11 mouse cellular contexts compared by ENCODE assay signal in genomic region chr14:7824651-7825268, GRCm38 (mm10). TPM values are rescaled to one million over a fixed set of nuclear protein-coding genes. Genes with fewer than 3 reads are reported as not detected.
DNase-seq lines count a peak whose midpoint lies in the region; ATAC-seq and TF ChIP-seq lines count a peak whose summit lies in the region.
"Had no signal": no experiment of that assay in that cellular context is flagged by ENCODE, and none has a peak within 500 bp of the region (broad histone marks: within the 10 kb centered on the region; RNA-seq: fewer than 3 reads in every experiment).

No protein-coding gene starts in this region.

- no peak for ATAC-seq in neural tube, embryonic 14.5 days (ENCODE audit: low read depth)
- no peak for ATAC-seq in neural tube, embryonic 15.5 days (ENCODE audit: low FRiP score)
- ATAC-seq in liver, embryonic 15.5 days (ENCODE audit: insufficient read depth) = no peak
- no peak for ATAC-seq in midbrain, postnatal 0 days (ENCODE audit: low FRiP score)
- no peak for ATAC-seq in cerebellum, adult (ENCODE audit: insufficient number of reproducible peaks, low FRiP score, low TSS enrichment)
- ATAC-seq in forebrain, embryonic 15.5 days (replicated peaks) = no peak

- WGBS in neural tube, embryonic 14.5 days = 81% methylated on average over 8 of the region's 8 CpGs
- 83% methylated on average over 8 of the region's 8 CpGs for WGBS in neural tube, embryonic 15.5 days
- 44% methylated on average over 8 of the region's 8 CpGs for whole genome bisulfite sequencing in liver, embryonic 15.5 days (ENCODE audit: insufficient replicate concordance)
- WGBS in midbrain, postnatal 0 days = 82% methylated on average over 8 of the region's 8 CpGs
- 87% methylated on average over 8 of the region's 8 CpGs for WGBS in forebrain, embryonic 15.5 days

- no peaks in the 10 kb centered on the region for H3K36me3 ChIP-seq in neural tube, embryonic 14.5 days (ENCODE audit: control insufficient read depth, insufficient read depth, low read length)
- H3K36me3 ChIP-seq in neural tube, embryonic 15.5 days = no peaks in the 10 kb centered on the region
- H3K36me3 ChIP-seq in liver, embryonic 15.5 days (replicated peaks) = no peaks in the 10 kb centered on the region
- H3K36me3 ChIP-seq in midbrain, postnatal 0 days (ENCODE audit: insufficient read depth, low read length) = no peaks in the 10 kb centered on the region
- H3K36me3 ChIP-seq in forebrain, embryonic 15.5 days = no peaks in the 10 kb centered on the region

- no peak for TF ChIP-seq CTCF in midbrain, postnatal 0 days (IDR thresholded peaks at IDR 0.05)

- 0 out of 2 replicates have a peak overlapping the region, but pooled peaks have one; percentile 2 for H3K4me2 ChIP-seq in neural tube, embryonic 14.5 days (ENCODE audit: low read depth, low read length)
- H3K4me2 ChIP-seq in neural tube, embryonic 15.5 days = no peak overlapping the region
- H3K4me2 ChIP-seq in liver, embryonic 15.5 days = no peak overlapping the region; the same call in 1 of the 2 replicates
- no peak overlapping the region for H3K4me2 ChIP-seq in midbrain, postnatal 0 days (ENCODE audit: low read depth, low read length, poor library complexity, severe bottlenecking)
- no peak overlapping the region for H3K4me2 ChIP-seq in forebrain, embryonic 15.5 days (replicated peaks)

- peaks cover 30% of the 10 kb centered on the region for H3K4me1 ChIP-seq in neural tube, embryonic 14.5 days (ENCODE audit: control insufficient read depth, insufficient read depth, low read length)
- H3K4me1 ChIP-seq in neural tube, embryonic 15.5 days = peaks cover 57% of the 10 kb centered on the region
- H3K4me1 ChIP-seq in liver, embryonic 15.5 days (replicated peaks) = peaks cover 47% of the 10 kb centered on the region
- H3K4me1 ChIP-seq in midbrain, postnatal 0 days (ENCODE audit: insufficient read depth, low read length) = peaks cover 16% of the 10 kb centered on the region
- H3K4me1 ChIP-seq in forebrain, embryonic 15.5 days = peaks cover 52% of the 10 kb centered on the region

- H3K27me3 ChIP-seq in neural tube, embryonic 14.5 days (ENCODE audit: control insufficient read depth, insufficient read depth, low read length) = no peaks in the 10 kb centered on the region
- H3K27me3 ChIP-seq in neural tube, embryonic 15.5 days (replicated peaks) = no peaks in the 10 kb centered on the region
- no peaks in the 10 kb centered on the region for H3K27me3 ChIP-seq in liver, embryonic 15.5 days
- no peaks in the 10 kb centered on the region for H3K27me3 ChIP-seq in midbrain, postnatal 0 days (ENCODE audit: insufficient read depth, low read length)
- H3K27me3 ChIP-seq in forebrain, embryonic 15.5 days = no peaks in the 10 kb centered on the region

- no peak overlapping the region for H3K4me3 ChIP-seq in neural tube, embryonic 14.5 days (ENCODE audit: low read depth, low read length)
- H3K4me3 ChIP-seq in neural tube, embryonic 15.5 days (replicated peaks) = no peak overlapping the region
- no peak overlapping the region for H3K4me3 ChIP-seq in liver, embryonic 15.5 days (replicated peaks)
- H3K4me3 ChIP-seq in midbrain, postnatal 0 days (ENCODE audit: low read depth, low read length) = no peak overlapping the region
- no peak overlapping the region for H3K4me3 ChIP-seq in forebrain, embryonic 15.5 days

- no peak overlapping the region for H3K27ac ChIP-seq in neural tube, embryonic 14.5 days (ENCODE audit: low read depth, low read length)
- H3K27ac ChIP-seq in neural tube, embryonic 15.5 days (replicated peaks) = no peak overlapping the region
- H3K27ac ChIP-seq in liver, embryonic 15.5 days (replicated peaks) = peak overlapping the region; percentile 83
- no peak overlapping the region for H3K27ac ChIP-seq in midbrain, postnatal 0 days (ENCODE audit: low read depth, low read length)
- H3K27ac ChIP-seq in forebrain, embryonic 15.5 days (replicated peaks) = no peak overlapping the region

- H3K9me3 ChIP-seq in neural tube, embryonic 14.5 days (ENCODE audit: control insufficient read depth, low read length) = no peaks in the 10 kb centered on the region
- H3K9me3 ChIP-seq in neural tube, embryonic 15.5 days (replicated peaks) = no peaks in the 10 kb centered on the region
- H3K9me3 ChIP-seq in liver, embryonic 15.5 days (replicated peaks) = no peaks in the 10 kb centered on the region
- no peaks in the 10 kb centered on the region for H3K9me3 ChIP-seq in midbrain, postnatal 0 days (ENCODE audit: low read length)
- no peaks in the 10 kb centered on the region for H3K9me3 ChIP-seq in forebrain, embryonic 15.5 days

- no peak overlapping the region for H3K9ac ChIP-seq in neural tube, embryonic 14.5 days (replicated peaks; ENCODE audit: low read depth, low read length)
- no peak overlapping the region for H3K9ac ChIP-seq in neural tube, embryonic 15.5 days (replicated peaks)
- H3K9ac ChIP-seq in liver, embryonic 15.5 days = no peak overlapping the region
- no peak overlapping the region for H3K9ac ChIP-seq in midbrain, postnatal 0 days (replicated peaks; ENCODE audit: low read length, poor library complexity, severe bottlenecking)
- no peak overlapping the region for H3K9ac ChIP-seq in forebrain, embryonic 15.5 days (replicated peaks)

- peak; percentile 90 to 91 for DNase-seq in kidney, adult 8-10 months
- DNase-seq in midbrain, postnatal 0 days (ENCODE audit: low spot score) = no peak
- DNase-seq in cerebellum, postnatal 4 days (ENCODE audit: low spot score in 2 of 2) = no peak
- DNase-seq: heart, postnatal 14 days had no signal

RNA-seq across cellular contexts. Expression of gene Flnb, which starts 7.0 kb away (rescaled TPM):
- 7.0 and 9.0 TPM in 2 replicates for polyA plus RNA-seq in neural tube, embryonic 14.5 days (2014; fragmentation: Nextera tagmentation; extraction: Ambion mirVana)
- 6.8 and 14.6 TPM in 2 replicates for polyA plus RNA-seq in neural tube, embryonic 15.5 days (2015; fragmentation: Nextera tagmentation; extraction: Ambion mirVana)
- 3.6 and 4.2 TPM in 2 replicates for polyA plus RNA-seq in liver, embryonic 15.5 days (2015; fragmentation: Nextera tagmentation; extraction: Ambion mirVana)
- total RNA-seq in midbrain, postnatal 0 days (2014; rRNA removed) = 23.7 and 34.3 TPM in 2 replicates
- 3.5 and 7.0 TPM in 2 replicates for polyA plus RNA-seq in midbrain, postnatal 0 days (2015; fragmentation: Nextera tagmentation; extraction: Ambion mirVana)
- 8.6 and 9.6 TPM in 2 replicates for polyA plus RNA-seq in forebrain, embryonic 15.5 days (2015; fragmentation: Nextera tagmentation; extraction: Ambion mirVana)

RNA-seq across cellular contexts. Expression of gene Gm26661, which starts 33.4 kb away (rescaled TPM):
- polyA plus RNA-seq in neural tube, embryonic 14.5 days (2014; fragmentation: Nextera tagmentation; extraction: Ambion mirVana) = not detected in 2 replicates
- not detected in 2 replicates for polyA plus RNA-seq in neural tube, embryonic 15.5 days (2015; fragmentation: Nextera tagmentation; extraction: Ambion mirVana)
- polyA plus RNA-seq in liver, embryonic 15.5 days (2015; fragmentation: Nextera tagmentation; extraction: Ambion mirVana) = not detected in 2 replicates
- total RNA-seq in midbrain, postnatal 0 days (2014; rRNA removed) = not detected in 2 replicates
- polyA plus RNA-seq in midbrain, postnatal 0 days (2015; fragmentation: Nextera tagmentation; extraction: Ambion mirVana) = 0.96 TPM in 1 of 2 replicates, not detected in the other
- polyA plus RNA-seq in forebrain, embryonic 15.5 days (2015; fragmentation: Nextera tagmentation; extraction: Ambion mirVana) = not detected in 2 replicates
- total RNA-seq: heart, postnatal 14 days; left cerebral cortex, postnatal 25 days had no signal
- polyA plus RNA-seq: spleen, adult 2 months had no signal

Comparison
In these comparisons a context has a peak if more than half of its experiments do, and no peak if none do; other contexts are left out.
1. DNase-seq: peak in kidney, adult 8-10 months (2 of 2); none in midbrain, postnatal 0 days (single experiment) and cerebellum, postnatal 4 days (0 of 2).